Mouse (Mus musculus): ENCODE data around the gene Jtb.

DNA sequence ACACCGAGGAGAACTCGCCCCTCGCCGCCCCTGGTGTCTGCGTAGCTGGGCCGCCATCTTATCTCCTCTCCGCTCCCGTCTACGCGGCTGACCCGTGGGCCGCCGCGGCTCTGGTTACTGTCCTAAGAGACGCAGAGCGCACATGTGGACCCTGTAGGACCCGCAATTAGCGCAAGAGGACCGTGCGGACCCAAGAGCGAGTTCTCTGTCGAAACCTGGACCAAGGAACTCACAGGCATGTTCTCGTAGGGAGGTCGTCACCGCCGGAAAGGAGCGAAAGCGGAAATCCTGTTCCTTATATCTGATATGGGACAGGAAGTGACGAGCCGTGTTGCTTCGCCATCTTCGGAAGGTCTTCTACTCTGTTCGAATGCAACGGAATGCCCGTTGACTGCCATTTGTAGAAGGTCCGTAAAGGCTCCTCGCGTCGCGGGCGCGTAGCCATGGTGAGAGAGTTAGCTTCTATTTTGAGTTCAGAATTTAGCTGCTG is 18.0 kb upstream of the Jtb start, which contains the start of the genes Rps27 and Rab13:
- TF ChIP-seq CTCF (conservative IDR thresholded peaks at IDR 0.05; ENCODE audit: low read length) (no peak), POU5F1 (IDR thresholded peaks at IDR 0.05; ENCODE audit: borderline replicate concordance, low read length) (no peak), NANOG (IDR thresholded peaks at IDR 0.05; ENCODE audit: borderline replicate concordance, low read length) (no peak)

All from E14TG2a.4 (cell line).